Mouse (Mus musculus): Measurements from ENCODE around the gene Arl4d. TPM values are rescaled to one million over a fixed set of nuclear protein-coding genes. Genes with fewer than 3 reads are reported as not detected.
A peak's percentile ranks its signal among the peaks of the same experiment; 100 is the strongest.

Gene Arl4d
- polyA plus RNA-seq, 1 experiment from 2014 or later: 7.9 TPM

- TF ChIP-seq CTCF (IDR thresholded peaks at IDR 0.05; ENCODE audit: low read depth): no peak
- Histone ChIP-seq H3K36me3 (ENCODE audit: insufficient read depth, low read length) (no peaks in the 10 kb centered on the region), H3K4me1 (replicated peaks; ENCODE audit: insufficient read depth, low read length) (0 out of 2 replicates have a peak, but pooled peaks cover 10% of the 10 kb centered on the region), H3K4me3 (replicated peaks; ENCODE audit: low read depth, low read length) (no peak overlapping the region), H3K9ac (ENCODE audit: low read depth, low read length) (no peak overlapping the region), H3K4me2 (ENCODE audit: low read length) (no peak overlapping the region), H3K27ac (no peak overlapping the region), H3K9me3 (replicated peaks; ENCODE audit: low read length) (no peaks in the 10 kb centered on the region), H3K27me3 (ENCODE audit: insufficient read depth, low read length) (no peaks in the 10 kb centered on the region)
- ATAC-seq (replicated peaks; ENCODE audit: low FRiP score, low read depth) (no peak), DNase-seq (ENCODE audit: low spot score) (no peak)
- 65% methylated on average over 5 of the region's 5 CpGs for WGBS
Measured at GRCm38 (mm10) chr11:101690326-101690725, 25.0 kb downstream of the Arl4d start.

- peak overlapping the region; percentile 72 for H3K27ac ChIP-seq
- no peak; the same call in 1 of the 2 replicates for ATAC-seq (replicated peaks; ENCODE audit: low FRiP score, low read depth)
- peak overlapping the region; percentile 38; the same call in 1 of the 2 replicates for H3K9ac ChIP-seq (ENCODE audit: low read depth, low read length)
- DNase-seq (ENCODE audit: low spot score): peak; percentile 61
- no peaks in the 10 kb centered on the region for H3K27me3 ChIP-seq (ENCODE audit: insufficient read depth, low read length)
- peaks cover 13% of the 10 kb centered on the region; the same call in 1 of the 2 replicates for H3K4me1 ChIP-seq (replicated peaks; ENCODE audit: insufficient read depth, low read length)
- H3K9me3 ChIP-seq (replicated peaks; ENCODE audit: low read length): no peaks in the 10 kb centered on the region
- no peaks in the 10 kb centered on the region for H3K36me3 ChIP-seq (ENCODE audit: insufficient read depth, low read length)
- 4% methylated on average over 20 of the region's 20 CpGs for WGBS
- no peak for TF ChIP-seq CTCF (IDR thresholded peaks at IDR 0.05; ENCODE audit: low read depth)
- peak overlapping the region; percentile 47 for H3K4me2 ChIP-seq (ENCODE audit: low read length)
- H3K4me3 ChIP-seq (replicated peaks; ENCODE audit: low read depth, low read length): 0 out of 2 replicates have a peak overlapping the region, but pooled peaks have one; percentile 13
Measured at GRCm38 (mm10) chr11:101695906-101696661, 30.7 kb downstream of the Arl4d start.

- H3K27me3 ChIP-seq (ENCODE audit: insufficient read depth, low read length): no peaks in the 10 kb centered on the region
- no peak overlapping the region for H3K4me2 ChIP-seq (ENCODE audit: low read length)
- no peak overlapping the region for H3K4me3 ChIP-seq (replicated peaks; ENCODE audit: low read depth, low read length)
- H3K9me3 ChIP-seq (replicated peaks; ENCODE audit: low read length): no peaks in the 10 kb centered on the region
- 93% methylated on average over 9 of the region's 9 CpGs for WGBS
- ATAC-seq (replicated peaks; ENCODE audit: low FRiP score, low read depth) (no peak), DNase-seq (ENCODE audit: low spot score) (no peak)
- H3K36me3 ChIP-seq (ENCODE audit: insufficient read depth, low read length): no peaks in the 10 kb centered on the region
- H3K9ac ChIP-seq (ENCODE audit: low read depth, low read length): no peak overlapping the region
- peaks cover 13% of the 10 kb centered on the region; the same call in 1 of the 2 replicates for H3K4me1 ChIP-seq (replicated peaks; ENCODE audit: insufficient read depth, low read length)
- TF ChIP-seq CTCF (IDR thresholded peaks at IDR 0.05; ENCODE audit: low read depth): no peak
- peak overlapping the region; percentile 63 for H3K27ac ChIP-seq
Measured at GRCm38 (mm10) chr11:101697156-101697861, 32.0 kb downstream of the Arl4d start.

GRCm38 (mm10) chr11:101698114-101698513 is 32.8 kb downstream of the Arl4d start:
- H3K27me3 ChIP-seq (ENCODE audit: insufficient read depth, low read length): no peaks in the 10 kb centered on the region
- DNase-seq (ENCODE audit: low spot score) (no peak), ATAC-seq (replicated peaks; ENCODE audit: low FRiP score, low read depth) (no peak)
- no peak overlapping the region for H3K9ac ChIP-seq (ENCODE audit: low read depth, low read length)
- H3K9me3 ChIP-seq (replicated peaks; ENCODE audit: low read length): no peaks in the 10 kb centered on the region
- no peak overlapping the region for H3K4me3 ChIP-seq (replicated peaks; ENCODE audit: low read depth, low read length)
- no peak overlapping the region for H3K4me2 ChIP-seq (ENCODE audit: low read length)
- H3K27ac ChIP-seq: no peak overlapping the region
- peaks cover 13% of the 10 kb centered on the region; the same call in 1 of the 2 replicates for H3K4me1 ChIP-seq (replicated peaks; ENCODE audit: insufficient read depth, low read length)
- no peaks in the 10 kb centered on the region for H3K36me3 ChIP-seq (ENCODE audit: insufficient read depth, low read length)
- peak; percentile 22; the same call in 1 of the 2 replicates for TF ChIP-seq CTCF (IDR thresholded peaks at IDR 0.05; ENCODE audit: low read depth)

- Histone ChIP-seq H3K27ac (no peak overlapping the region), H3K36me3 (ENCODE audit: insufficient read depth, low read length) (no peaks in the 10 kb centered on the region), H3K4me3 (replicated peaks; ENCODE audit: low read depth, low read length) (no peak overlapping the region), H3K9ac (ENCODE audit: low read depth, low read length) (no peak overlapping the region), H3K4me2 (ENCODE audit: low read length) (no peak overlapping the region), H3K4me1 (replicated peaks; ENCODE audit: insufficient read depth, low read length) (peaks cover 13% of the 10 kb centered on the region; the same call in 1 of the 2 replicates), H3K9me3 (replicated peaks; ENCODE audit: low read length) (no peaks in the 10 kb centered on the region), H3K27me3 (ENCODE audit: insufficient read depth, low read length) (no peaks in the 10 kb centered on the region)
- WGBS: 92% methylated on average over 1 of the region's 1 CpGs
- ATAC-seq (replicated peaks; ENCODE audit: low FRiP score, low read depth): no peak
- TF ChIP-seq CTCF (IDR thresholded peaks at IDR 0.05; ENCODE audit: low read depth): no peak
- no peak for DNase-seq (ENCODE audit: low spot score)
Measured at GRCm38 (mm10) chr11:101699556-101699955, 34.2 kb downstream of the Arl4d start.

- ATAC-seq (replicated peaks; ENCODE audit: low FRiP score, low read depth): no peak
- no peak for TF ChIP-seq CTCF (IDR thresholded peaks at IDR 0.05; ENCODE audit: low read depth)
- H3K27ac ChIP-seq: peak overlapping the region; percentile 42; the same call in 1 of the 2 replicates
Measured at GRCm38 (mm10) chr11:101699991-101700390, 34.6 kb downstream of the Arl4d start.

More at GRCm38 (mm10) chr11:101699991-101700390, 34.6 kb downstream of the Arl4d start:
- H3K4me3 ChIP-seq (replicated peaks; ENCODE audit: low read depth, low read length): no peak overlapping the region
- no peak for DNase-seq (ENCODE audit: low spot score)
- no peaks in the 10 kb centered on the region for H3K36me3 ChIP-seq (ENCODE audit: insufficient read depth, low read length)
- peaks cover 13% of the 10 kb centered on the region; the same call in 1 of the 2 replicates for H3K4me1 ChIP-seq (replicated peaks; ENCODE audit: insufficient read depth, low read length)
- no peaks in the 10 kb centered on the region for H3K9me3 ChIP-seq (replicated peaks; ENCODE audit: low read length)
- H3K27me3 ChIP-seq (ENCODE audit: insufficient read depth, low read length): no peaks in the 10 kb centered on the region
- WGBS: 35% methylated on average over 7 of the region's 7 CpGs
- H3K9ac ChIP-seq (ENCODE audit: low read depth, low read length): no peak overlapping the region
- H3K4me2 ChIP-seq (ENCODE audit: low read length): no peak overlapping the region
